Mouse (Mus musculus) myocyte (in vitro differentiated cells): ENCODE measurements around the gene Stard13.

ENCODE experiments used
- CEBPB ChIP-seq: IDR thresholded peaks from 2 replicates; pipeline ENCODE4 v1.6.1; 2011; ENCODE audit warnings: mild to moderate bottlenecking, moderate library complexity; ENCODE audit not compliant: poor library complexity, insufficient read depth, severe bottlenecking
- MAX ChIP-seq: IDR thresholded peaks from one replicate; pipeline ENCODE4 v1.6.1; 2011; ENCODE audit warnings: low read depth, mild to moderate bottlenecking, control low read depth
- POLR2A ChIP-seq: IDR thresholded peaks from one replicate; pipeline ENCODE4 v1.6.1; 2011; ENCODE audit warnings: low read depth, mild to moderate bottlenecking, control low read depth, moderate library complexity; ENCODE audit not compliant: insufficient read length
- SRF ChIP-seq: IDR thresholded peaks from one replicate; pipeline ENCODE4 v1.6.1; 2011; ENCODE audit warnings: low read depth; ENCODE audit not compliant: control insufficient read depth, insufficient read length
- USF1 ChIP-seq: IDR thresholded peaks from one replicate; pipeline ENCODE4 v1.6.1; 2011; ENCODE audit warnings: low read depth, mild to moderate bottlenecking, control low read depth, moderate library complexity

GRCm38 (mm10) chr5:151188659-151189058, 45.0 kb downstream of the Stard13 start:
- TF ChIP-seq MAX (no peak), CEBPB (no peak), POLR2A (no peak), USF1 (no peak), SRF (no peak)
